Mouse (Mus musculus): Measurements from ENCODE around the gene Lefty2.
"Not testable (repeated sequence)": the region's sequence is repeated elsewhere in the genome, so short reads cannot be mapped to it uniquely, and the experiment has no call there.

Gene Lefty2

DNA sequence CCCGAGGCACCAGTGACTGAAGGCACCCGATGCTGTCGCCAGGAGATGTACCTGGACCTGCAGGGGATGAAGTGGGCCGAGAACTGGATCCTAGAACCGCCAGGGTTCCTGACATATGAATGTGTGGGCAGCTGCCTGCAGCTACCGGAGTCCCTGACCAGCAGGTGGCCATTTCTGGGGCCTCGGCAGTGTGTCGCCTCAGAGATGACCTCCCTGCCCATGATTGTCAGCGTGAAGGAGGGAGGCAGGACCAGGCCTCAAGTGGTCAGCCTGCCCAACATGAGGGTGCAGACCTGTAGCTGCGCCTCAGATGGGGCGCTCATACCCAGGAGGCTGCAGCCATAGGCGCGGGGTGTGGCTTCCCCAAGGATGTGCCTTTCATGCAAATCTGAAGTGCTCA lies 44.7 kb downstream of the Lefty2 start:
- DNase-seq = not testable (repeated sequence)

DNA sequence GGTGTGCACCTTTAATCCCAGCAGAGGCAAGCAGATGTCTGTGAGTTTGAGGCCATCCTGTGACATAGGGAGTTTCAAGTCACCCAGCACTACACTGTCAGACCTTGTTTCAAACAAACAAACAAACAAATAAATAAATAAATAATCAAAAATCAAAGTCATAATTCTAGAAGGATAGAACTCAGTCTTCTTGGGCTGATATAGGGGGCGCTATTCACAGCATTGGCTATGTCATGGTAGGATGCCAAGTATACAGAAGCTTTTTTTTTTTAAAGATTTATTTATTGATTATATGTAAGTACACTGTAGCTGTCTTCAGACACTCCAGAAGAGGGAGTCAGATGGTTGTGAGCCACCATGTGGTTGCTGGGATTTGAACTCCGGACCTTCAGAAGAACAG lies 45.9 kb downstream of the Lefty2 start:
- DNase-seq = not testable (repeated sequence)

DNA sequence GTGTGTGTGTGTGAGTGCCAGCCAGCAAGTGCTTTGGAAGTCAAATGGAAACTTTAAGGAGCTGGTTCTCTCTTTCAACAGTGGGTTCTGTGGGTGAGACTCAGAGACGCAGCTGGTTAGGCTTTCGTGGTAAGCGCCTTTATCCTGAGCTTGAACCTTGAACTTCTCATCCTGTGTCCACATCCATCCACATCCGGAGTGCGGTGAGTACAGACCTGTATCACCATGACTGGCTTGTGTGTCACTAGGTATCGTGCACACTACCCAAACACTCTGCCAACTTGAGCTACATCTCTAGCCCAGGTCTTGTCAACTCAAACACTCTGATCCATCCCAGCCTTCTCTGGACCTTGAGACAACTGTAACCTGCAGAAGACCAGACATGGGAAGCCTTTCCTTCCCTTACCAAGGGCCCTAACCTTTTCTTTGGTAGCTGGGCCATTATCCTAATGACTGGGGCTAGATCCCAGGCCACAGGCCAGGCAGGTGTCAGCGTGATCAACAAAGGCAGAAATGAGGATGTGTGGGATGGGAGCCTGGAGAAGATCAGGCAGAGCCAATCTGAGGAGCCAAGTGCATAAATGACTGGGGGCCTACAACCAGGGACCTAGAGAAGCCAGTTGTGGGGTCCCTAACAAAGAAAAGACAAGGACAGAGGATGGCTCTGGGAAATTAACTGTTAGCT lies 48.0 kb downstream of the Lefty2 start:
- DNase-seq = no peak

DNA sequence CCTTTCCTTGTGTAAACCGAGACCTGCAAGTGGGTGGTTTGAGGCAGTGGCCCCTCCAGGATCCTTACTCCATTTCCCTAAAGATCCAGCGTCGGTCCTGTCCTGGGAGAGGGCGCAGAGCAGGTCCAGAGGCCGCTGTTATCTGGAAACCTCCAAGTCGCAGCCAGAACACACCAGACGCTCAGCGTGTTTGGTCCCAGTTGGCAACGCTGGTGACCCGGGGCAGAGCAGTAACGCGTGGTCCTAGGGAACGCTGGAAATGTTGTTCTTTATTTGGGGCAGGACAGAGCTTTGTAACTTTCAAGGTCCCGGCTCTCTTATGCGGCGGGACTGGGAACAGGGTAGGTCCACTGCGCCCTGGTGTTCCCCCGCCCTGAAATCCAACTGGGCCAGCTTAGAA lies 48.8 kb downstream of the Lefty2 start:
- no peak for DNase-seq

DNA sequence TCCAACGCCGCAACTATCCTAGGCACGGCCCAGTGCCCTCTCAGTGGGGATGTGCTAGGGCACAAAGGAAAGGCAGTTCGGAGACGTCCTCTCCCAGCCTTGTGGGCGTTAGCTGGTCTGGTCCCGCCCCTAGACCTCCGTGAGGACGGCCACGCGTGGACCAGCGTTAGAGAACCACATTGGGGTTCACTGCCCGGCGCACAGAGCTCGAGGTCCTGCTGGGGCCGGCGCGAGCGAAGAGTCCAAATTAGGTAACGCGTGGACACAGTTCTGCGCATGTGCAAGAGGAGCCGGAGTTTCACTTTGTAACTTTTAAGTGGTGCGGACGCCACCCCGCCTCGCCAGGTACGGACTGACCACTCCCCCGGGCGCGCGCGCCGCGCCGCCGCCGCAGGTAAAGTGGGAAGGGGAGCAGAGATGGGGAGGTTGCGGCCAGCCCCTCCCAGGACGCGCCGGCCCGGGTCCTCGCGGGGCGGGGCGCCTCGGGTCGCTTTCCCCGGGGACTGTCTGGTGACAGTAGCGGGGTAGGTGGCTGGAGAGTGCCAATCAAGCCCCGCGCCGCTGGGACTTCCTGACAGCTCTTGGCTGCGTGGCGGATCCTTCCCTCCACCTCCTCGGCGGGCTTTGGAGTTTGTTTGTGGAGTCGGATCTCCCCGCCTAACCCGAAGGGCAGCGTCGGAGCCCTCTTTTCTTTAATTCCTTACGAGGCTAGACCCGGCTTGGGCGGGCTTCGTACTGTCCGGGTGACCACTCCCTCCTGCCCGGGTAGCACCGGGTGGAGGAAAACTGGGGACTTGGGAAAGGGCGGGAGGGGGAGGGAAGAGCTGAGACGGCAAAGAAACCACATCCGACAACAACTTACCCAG lies 49.5 kb downstream of the Lefty2 start, which contains the start of gene Tmem63a:
Gene Tmem63a, plus strand, starts transcription at position 179 of the 866 bp plus-strand sequence.
- peak; percentile 85 for DNase-seq

DNA sequence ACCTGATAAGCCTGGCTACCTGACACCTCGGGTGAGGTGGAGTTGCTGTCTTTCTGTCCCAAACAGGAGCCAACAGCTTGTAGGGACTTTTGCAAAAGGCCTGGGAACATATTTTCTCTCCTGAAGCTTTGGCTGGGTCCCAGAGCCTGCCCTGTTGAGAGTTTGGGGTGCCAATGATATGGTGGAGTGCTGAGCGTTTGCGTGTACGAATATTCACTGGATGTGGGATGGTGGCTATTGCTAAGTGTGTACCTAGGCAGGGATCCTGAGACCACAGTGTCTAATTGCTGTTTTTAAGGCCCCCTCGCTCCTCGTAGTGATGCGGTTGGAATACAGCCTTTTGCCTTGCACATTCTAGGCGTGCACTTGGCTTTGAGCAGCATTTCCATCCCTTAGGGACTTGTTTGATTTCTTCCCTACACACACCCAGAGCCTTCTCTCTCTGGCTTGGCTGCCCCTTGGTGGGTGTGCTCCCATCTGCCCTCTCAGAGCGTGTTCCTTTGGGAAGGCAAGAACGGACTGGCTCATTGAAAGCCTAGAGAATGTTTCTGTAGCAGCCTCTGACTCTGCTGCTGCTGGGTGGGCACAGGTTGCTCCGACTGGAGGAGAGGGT lies 50.2 kb downstream of the Lefty2 start:
- no peak for DNase-seq

DNA sequence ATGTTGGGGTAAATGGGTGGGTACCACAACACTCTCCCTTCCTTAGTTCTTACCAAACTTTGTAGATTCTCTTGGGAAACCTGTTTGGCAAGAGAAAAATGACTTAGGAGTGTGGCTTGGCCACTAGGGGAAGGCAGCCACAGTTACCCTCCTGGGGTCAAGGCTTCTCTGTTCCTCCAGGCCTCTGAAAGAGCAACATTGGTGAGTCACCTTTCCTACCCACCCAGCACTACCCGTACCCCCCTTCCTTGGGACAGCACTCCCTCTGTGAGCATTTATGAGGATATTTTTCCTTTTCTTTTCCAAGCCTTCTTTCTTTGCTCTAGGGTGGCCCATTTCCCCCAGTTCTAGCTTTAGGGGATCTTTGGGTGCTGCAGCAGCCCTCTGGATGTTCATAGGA lies 51.0 kb downstream of the Lefty2 start:
- no peak for DNase-seq

DNA sequence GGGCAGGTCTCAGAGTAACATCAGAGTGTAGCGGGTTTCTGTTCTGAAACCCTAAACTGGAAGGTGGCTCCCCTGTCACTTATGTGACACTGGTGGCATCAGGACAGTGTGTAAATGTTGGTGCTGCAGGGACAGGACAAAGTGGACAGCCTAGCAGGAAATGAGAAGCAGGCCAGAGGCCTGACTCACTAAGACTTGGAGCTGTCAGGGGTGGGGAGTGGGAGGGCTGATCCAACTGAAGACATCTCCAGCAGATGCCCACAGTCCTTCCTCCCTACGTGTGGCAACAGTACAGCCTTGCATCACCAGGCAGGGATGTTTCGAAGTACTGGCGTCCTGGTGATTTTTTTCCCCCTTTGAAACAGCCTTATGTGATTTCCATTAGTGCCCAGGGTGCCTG lies 51.6 kb downstream of the Lefty2 start:
- no peak for DNase-seq

DNA sequence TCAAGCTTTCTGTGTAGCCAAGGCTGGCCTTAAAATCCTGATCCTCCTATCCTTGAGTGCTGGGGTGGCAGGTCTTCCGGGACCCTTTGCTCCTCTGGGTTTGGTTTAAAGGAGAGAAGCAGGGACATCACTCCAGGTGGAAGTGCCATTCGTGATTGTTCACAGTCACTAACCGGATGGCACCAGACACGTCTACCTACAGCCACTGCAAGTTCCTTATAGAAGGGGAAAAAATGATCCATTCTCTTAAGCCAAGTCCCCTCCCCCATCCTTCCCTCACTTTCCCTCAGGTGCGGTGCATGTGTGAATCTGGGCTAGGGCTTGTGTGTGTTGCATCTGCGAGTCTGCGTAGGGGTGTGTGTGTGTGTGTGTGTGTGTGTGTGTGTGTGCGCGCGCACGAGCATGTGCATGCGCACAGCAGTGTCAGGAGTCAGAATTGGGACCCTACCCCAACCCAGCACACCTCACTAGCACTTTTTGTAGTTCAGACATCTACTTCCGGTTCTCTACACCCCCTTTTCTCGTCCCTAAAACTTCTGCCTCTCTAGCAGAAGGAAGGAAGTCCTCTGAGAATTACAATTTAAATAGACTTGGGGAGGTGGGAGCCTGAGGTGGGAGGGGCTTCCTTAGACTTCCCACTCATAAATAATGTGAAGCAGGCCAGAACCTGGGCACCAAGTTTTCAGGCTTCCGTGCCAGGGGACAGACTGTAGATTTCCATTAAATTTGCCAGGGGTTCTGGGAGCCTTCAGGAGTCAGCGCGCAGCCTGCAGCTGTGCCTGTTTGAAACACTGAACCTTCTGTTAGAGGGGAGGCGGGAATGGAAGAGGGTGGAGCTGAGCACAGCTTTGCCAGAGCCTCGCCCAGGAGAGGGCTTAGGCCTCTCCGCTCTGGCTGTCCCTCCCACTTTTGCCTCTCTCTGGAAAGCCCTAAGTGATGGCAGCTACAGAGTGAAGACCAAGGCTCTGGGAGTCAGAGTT lies 52.4 kb downstream of the Lefty2 start:
- DNase-seq = peak; percentile 45

DNA sequence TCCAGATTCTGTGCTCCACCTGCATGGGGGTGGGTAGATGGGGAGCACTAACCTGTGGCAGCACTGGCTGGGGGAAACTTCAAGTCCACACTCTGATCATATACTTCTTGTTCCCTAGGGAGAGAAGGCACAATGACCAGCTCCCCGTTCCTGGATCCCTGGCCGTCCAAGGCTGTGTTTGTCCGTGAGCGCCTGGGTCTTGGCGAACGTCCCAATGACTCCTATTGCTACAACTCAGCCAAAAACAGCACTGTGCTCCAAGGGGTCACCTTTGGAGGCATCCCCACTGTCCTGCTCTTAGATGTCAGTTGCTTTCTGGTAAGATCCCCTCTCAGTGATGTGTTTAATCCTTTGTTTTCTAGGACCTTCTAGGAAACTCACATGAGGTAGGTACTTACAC lies 53.5 kb downstream of the Lefty2 start:
- DNase-seq = no peak
